Mouse (Mus musculus): ENCODE measurements at regions not wholly inside any gene's neighbourhood (a gene's known extent, or its start where the extent isn't known, plus 50 kb on each side); places are given as distances from the start of the nearest gene placed in this dataset.

DNA sequence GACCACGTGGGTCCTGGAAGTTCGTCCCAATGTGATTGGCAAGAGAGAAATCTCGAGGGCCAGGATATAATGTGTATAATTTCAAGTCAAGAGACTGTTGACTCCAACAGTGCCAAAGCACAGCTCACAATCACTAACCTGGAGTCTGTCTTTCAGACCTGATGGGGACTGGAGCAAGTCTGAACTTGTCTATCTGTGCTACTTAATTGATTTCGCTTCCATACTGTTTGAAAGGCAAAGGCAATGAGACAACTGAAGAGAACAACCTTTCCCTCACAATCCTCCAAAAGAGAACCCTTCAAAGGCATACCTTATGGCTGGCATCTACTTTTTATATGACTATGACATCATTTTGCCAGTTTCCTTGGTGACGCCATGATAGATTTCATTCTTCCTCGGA lies 390.5 kb upstream of the Pkdcc start:
- ATAC-seq (ENCODE audit: low FRiP score): no peak
- no peak overlapping the region for H3K27ac ChIP-seq (ENCODE audit: low read depth, low read length)
- WGBS: 86% methylated on average over 6 of the region's 6 CpGs

DNA sequence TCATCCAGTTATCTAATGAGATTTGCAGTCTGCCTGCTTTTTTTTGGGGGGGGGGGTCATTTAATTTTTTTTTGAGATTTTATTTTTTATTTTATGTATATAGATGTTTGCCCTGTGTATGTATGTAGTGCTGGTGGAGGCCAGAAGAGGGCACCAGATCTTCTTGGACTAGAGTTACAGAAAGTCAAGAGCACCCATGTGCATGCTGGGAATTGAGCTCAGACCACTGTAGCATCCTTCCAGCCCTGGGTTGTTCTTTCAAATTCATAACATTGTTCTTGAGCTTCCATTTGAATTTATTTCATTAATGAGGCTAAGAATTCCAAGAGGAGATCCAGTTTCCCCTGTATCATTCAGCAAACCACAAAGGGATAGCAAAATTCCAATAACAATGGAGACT lies 387.9 kb upstream of the Pkdcc start:
- H3K4me1 ChIP-seq (ENCODE audit: insufficient read depth, low read length): no peaks in the 10 kb centered on the region
- no peaks in the 10 kb centered on the region for H3K9me3 ChIP-seq (ENCODE audit: low read length)
- no peaks in the 10 kb centered on the region for H3K27me3 ChIP-seq (ENCODE audit: insufficient read depth, low read length)
- H3K36me3 ChIP-seq (ENCODE audit: insufficient read depth, low read length): no peaks in the 10 kb centered on the region
- no peak for TF ChIP-seq CTCF (IDR thresholded peaks at IDR 0.05)
- no peak overlapping the region for H3K27ac ChIP-seq (ENCODE audit: low read depth, low read length)
- no peak overlapping the region for H3K4me2 ChIP-seq (ENCODE audit: low read depth, low read length, poor library complexity, severe bottlenecking)
- DNase-seq (ENCODE audit: low spot score) (no peak), ATAC-seq (ENCODE audit: low FRiP score) (no peak)
- H3K9ac ChIP-seq (replicated peaks; ENCODE audit: low read length, poor library complexity, severe bottlenecking): no peak overlapping the region
- H3K4me3 ChIP-seq (ENCODE audit: low read depth, low read length): no peak overlapping the region

More for the DNA sequence above, 390.5 kb upstream of the Pkdcc start:
- Histone ChIP-seq H3K4me2 (ENCODE audit: low read depth, low read length, poor library complexity, severe bottlenecking) (no peak overlapping the region), H3K9ac (replicated peaks; ENCODE audit: low read length, poor library complexity, severe bottlenecking) (no peak overlapping the region), H3K36me3 (ENCODE audit: insufficient read depth, low read length) (no peaks in the 10 kb centered on the region), H3K4me1 (ENCODE audit: insufficient read depth, low read length) (no peaks in the 10 kb centered on the region), H3K4me3 (ENCODE audit: low read depth, low read length) (no peak overlapping the region), H3K9me3 (ENCODE audit: low read length) (no peaks in the 10 kb centered on the region), H3K27me3 (ENCODE audit: insufficient read depth, low read length) (no peaks in the 10 kb centered on the region)
- DNase-seq (ENCODE audit: low spot score): no peak
- no peak for TF ChIP-seq CTCF (IDR thresholded peaks at IDR 0.05)

DNA sequence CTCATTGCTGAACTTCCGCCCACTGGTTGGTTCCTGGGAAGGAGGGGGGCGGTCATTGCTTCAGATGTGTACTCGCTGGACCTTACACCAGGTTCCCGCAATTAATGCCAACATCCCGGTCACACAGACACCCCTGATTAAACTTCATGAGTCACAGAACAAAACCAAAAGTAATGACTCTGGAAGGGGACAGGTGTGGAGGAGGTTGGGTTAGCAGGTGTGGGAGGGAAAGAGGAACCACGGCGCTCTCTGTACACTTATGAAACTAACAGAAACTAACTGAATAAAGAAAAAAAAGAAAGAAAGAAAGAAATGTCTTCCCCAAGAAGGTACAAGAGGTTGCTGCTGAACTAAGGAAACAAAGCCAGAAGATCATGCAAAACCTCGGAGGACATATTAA lies 387.3 kb upstream of the Pkdcc start:
- Histone ChIP-seq H3K27me3 (ENCODE audit: insufficient read depth, low read length) (no peaks in the 10 kb centered on the region), H3K36me3 (ENCODE audit: insufficient read depth, low read length) (no peaks in the 10 kb centered on the region), H3K9ac (replicated peaks; ENCODE audit: low read length, poor library complexity, severe bottlenecking) (no peak overlapping the region), H3K4me2 (ENCODE audit: low read depth, low read length, poor library complexity, severe bottlenecking) (no peak overlapping the region), H3K27ac (ENCODE audit: low read depth, low read length) (no peak overlapping the region), H3K4me1 (ENCODE audit: insufficient read depth, low read length) (no peaks in the 10 kb centered on the region), H3K4me3 (ENCODE audit: low read depth, low read length) (no peak overlapping the region), H3K9me3 (ENCODE audit: low read length) (no peaks in the 10 kb centered on the region)
- ATAC-seq (ENCODE audit: low FRiP score) (no peak), DNase-seq (ENCODE audit: low spot score) (no peak)
- no peak for TF ChIP-seq CTCF (IDR thresholded peaks at IDR 0.05)
- 97% methylated on average over 8 of the region's 8 CpGs for WGBS

DNA sequence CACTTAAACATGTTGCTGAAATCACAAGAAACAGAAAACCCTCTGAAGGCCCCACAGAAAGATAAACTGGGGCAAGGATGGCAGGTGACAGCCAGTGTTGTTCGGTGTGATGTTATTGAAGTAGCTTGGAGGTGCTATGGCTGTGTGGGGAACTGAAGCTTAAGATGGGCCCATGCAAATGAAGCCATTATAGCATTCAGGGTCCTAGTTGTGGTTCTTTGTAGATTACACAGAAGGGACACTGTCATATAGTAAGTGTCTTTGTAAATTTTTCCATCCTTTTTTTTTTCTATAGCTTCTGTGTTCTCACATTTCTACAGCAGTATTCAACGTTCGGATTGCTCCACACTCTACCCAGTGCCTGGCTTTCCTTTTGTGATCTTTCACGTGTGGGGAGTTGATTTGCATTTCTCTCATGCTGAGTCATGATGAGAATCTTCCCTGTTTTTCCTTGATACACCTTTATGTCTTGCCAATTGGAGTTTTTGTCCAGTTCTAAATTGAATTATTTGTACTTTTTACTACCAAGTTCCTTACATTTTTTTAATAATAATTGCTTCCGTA lies 386.6 kb upstream of the Pkdcc start:
- no peaks in the 10 kb centered on the region for H3K4me1 ChIP-seq (ENCODE audit: insufficient read depth, low read length)
- no peaks in the 10 kb centered on the region for H3K36me3 ChIP-seq (ENCODE audit: insufficient read depth, low read length)
- DNase-seq (ENCODE audit: low spot score) (no peak), ATAC-seq (ENCODE audit: low FRiP score) (no peak)
- H3K27me3 ChIP-seq (ENCODE audit: insufficient read depth, low read length): no peaks in the 10 kb centered on the region
- H3K9me3 ChIP-seq (ENCODE audit: low read length): no peaks in the 10 kb centered on the region
- 60% methylated on average over 5 of the region's 5 CpGs for WGBS
- no peak overlapping the region for H3K9ac ChIP-seq (replicated peaks; ENCODE audit: low read length, poor library complexity, severe bottlenecking)
- TF ChIP-seq CTCF (IDR thresholded peaks at IDR 0.05): no peak
- no peak overlapping the region for H3K27ac ChIP-seq (ENCODE audit: low read depth, low read length)
- H3K4me2 ChIP-seq (ENCODE audit: low read depth, low read length, poor library complexity, severe bottlenecking): no peak overlapping the region
- no peak overlapping the region for H3K4me3 ChIP-seq (ENCODE audit: low read depth, low read length)

DNA sequence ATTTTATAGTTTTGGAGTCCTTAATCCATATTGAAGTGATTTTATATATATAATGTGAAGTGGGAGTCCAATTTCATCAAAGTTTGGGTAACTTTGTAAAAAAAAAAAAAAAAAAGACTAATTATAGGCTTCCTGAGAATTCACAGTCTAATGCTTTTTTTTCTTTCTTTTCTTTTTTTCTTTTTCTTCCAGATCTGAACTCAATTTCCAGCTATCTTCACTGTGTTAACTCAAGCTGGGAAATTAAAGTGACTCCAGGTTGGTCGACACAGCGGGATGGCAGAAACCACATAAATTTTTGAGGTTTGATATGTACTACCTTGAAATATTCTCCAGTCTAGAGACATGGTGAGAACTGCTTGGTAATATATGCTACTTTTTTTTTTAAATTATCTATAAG lies 385.7 kb upstream of the Pkdcc start:
- no peaks in the 10 kb centered on the region for H3K4me1 ChIP-seq (ENCODE audit: insufficient read depth, low read length)
- H3K4me2 ChIP-seq (ENCODE audit: low read depth, low read length, poor library complexity, severe bottlenecking): no peak overlapping the region
- no peaks in the 10 kb centered on the region for H3K36me3 ChIP-seq (ENCODE audit: insufficient read depth, low read length)
- DNase-seq (ENCODE audit: low spot score) (no peak), ATAC-seq (ENCODE audit: low FRiP score) (no peak)
- TF ChIP-seq CTCF (IDR thresholded peaks at IDR 0.05): no peak
- no peak overlapping the region for H3K9ac ChIP-seq (replicated peaks; ENCODE audit: low read length, poor library complexity, severe bottlenecking)
- no peak overlapping the region for H3K4me3 ChIP-seq (ENCODE audit: low read depth, low read length)
- no peaks in the 10 kb centered on the region for H3K27me3 ChIP-seq (ENCODE audit: insufficient read depth, low read length)
- 95% methylated on average over 2 of the region's 2 CpGs for WGBS
- no peaks in the 10 kb centered on the region for H3K9me3 ChIP-seq (ENCODE audit: low read length)
- no peak overlapping the region for H3K27ac ChIP-seq (ENCODE audit: low read depth, low read length)

DNA sequence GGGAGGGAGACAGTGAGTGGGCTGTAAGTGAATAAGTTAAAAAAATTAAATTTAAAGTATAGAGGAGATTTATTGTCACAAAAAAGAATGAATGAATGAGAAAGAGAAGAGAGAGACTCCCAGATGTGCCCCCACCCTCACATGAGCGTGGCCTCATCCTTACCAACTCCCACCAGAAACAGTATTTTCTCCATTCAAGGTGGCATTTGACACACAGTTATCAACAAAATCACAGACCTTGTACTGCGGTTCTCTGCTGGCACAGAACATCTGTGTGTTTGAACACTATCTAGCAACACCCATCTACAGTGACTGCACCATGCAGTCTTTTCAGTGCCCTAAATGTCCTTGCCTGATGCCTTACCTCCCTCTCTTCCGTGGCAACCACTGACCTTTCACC lies 380.9 kb upstream of the Pkdcc start:
- no peak for TF ChIP-seq CTCF (IDR thresholded peaks at IDR 0.05)
- ATAC-seq (ENCODE audit: low FRiP score) (no peak), DNase-seq (ENCODE audit: low spot score) (no peak)
- Histone ChIP-seq H3K36me3 (ENCODE audit: insufficient read depth, low read length) (no peaks in the 10 kb centered on the region), H3K9ac (replicated peaks; ENCODE audit: low read length, poor library complexity, severe bottlenecking) (no peak overlapping the region), H3K9me3 (ENCODE audit: low read length) (no peaks in the 10 kb centered on the region), H3K27ac (ENCODE audit: low read depth, low read length) (no peak overlapping the region), H3K27me3 (ENCODE audit: insufficient read depth, low read length) (no peaks in the 10 kb centered on the region), H3K4me1 (ENCODE audit: insufficient read depth, low read length) (no peaks in the 10 kb centered on the region), H3K4me2 (ENCODE audit: low read depth, low read length, poor library complexity, severe bottlenecking) (no peak overlapping the region), H3K4me3 (ENCODE audit: low read depth, low read length) (no peak overlapping the region)
- 84% methylated on average over 3 of the region's 3 CpGs for WGBS

Data from midbrain, postnatal 0 days (tissue).